Mouse (Mus musculus): ENCODE results near the gene Crispld2. TPM values are rescaled to one million over a fixed set of nuclear protein-coding genes. Genes with fewer than 3 reads are reported as not detected.

The Crispld2 gene
- polyA plus RNA-seq, 1 experiment from 2014 or later, result 2.5 TPM

GRCm38 (mm10) chr8:119994114-119994513, 1.9 kb downstream of the Crispld2 start:
- Histone ChIP-seq H3K9me3 (ENCODE audit: low read length) (no peaks in the 10 kb centered on the region), H3K27ac (ENCODE audit: low read depth) (no peak overlapping the region), H3K4me1 (ENCODE audit: insufficient read depth) (no peaks in the 10 kb centered on the region), H3K36me3 (replicated peaks; ENCODE audit: insufficient read depth, low read length) (no peaks in the 10 kb centered on the region), H3K4me3 (ENCODE audit: low read depth, low read length) (no peak overlapping the region), H3K4me2 (ENCODE audit: low read depth, low read length) (peak overlapping the region; percentile 29; the same call in 1 of the 2 replicates), H3K9ac (replicated peaks) (no peak overlapping the region), H3K27me3 (ENCODE audit: insufficient read depth, low read length) (peaks cover 26% of the 10 kb centered on the region)
- ATAC-seq (no peak), DNase-seq (no peak)
- no peak for TF ChIP-seq CTCF (IDR thresholded peaks at IDR 0.05; ENCODE audit: low read depth)
- TF ChIP-seq EP300 (IDR thresholded peaks at IDR 0.05; ENCODE audit: low read depth), result no peak
- WGBS (ENCODE audit: insufficient replicate concordance), result 69% methylated on average over 7 of the region's 7 CpGs

GRCm38 (mm10) chr8:119994556-119994955, 2.3 kb downstream of the Crispld2 start:
- DNase-seq, result no peak
- H3K27me3 ChIP-seq (ENCODE audit: insufficient read depth, low read length), result peaks cover 26% of the 10 kb centered on the region
- no peaks in the 10 kb centered on the region for H3K36me3 ChIP-seq (replicated peaks; ENCODE audit: insufficient read depth, low read length)
- H3K4me1 ChIP-seq (ENCODE audit: insufficient read depth), result no peaks in the 10 kb centered on the region
- WGBS (ENCODE audit: insufficient replicate concordance), result 67% methylated on average over 6 of the region's 6 CpGs
- no peaks in the 10 kb centered on the region for H3K9me3 ChIP-seq (ENCODE audit: low read length)
- no peak for ATAC-seq
- no peak overlapping the region for H3K4me3 ChIP-seq (ENCODE audit: low read depth, low read length)
- no peak overlapping the region for H3K27ac ChIP-seq (ENCODE audit: low read depth)
- TF ChIP-seq CTCF (IDR thresholded peaks at IDR 0.05; ENCODE audit: low read depth) (no peak), EP300 (IDR thresholded peaks at IDR 0.05; ENCODE audit: low read depth) (no peak)
- no peak overlapping the region for H3K4me2 ChIP-seq (ENCODE audit: low read depth, low read length)
- H3K9ac ChIP-seq (replicated peaks), result no peak overlapping the region

GRCm38 (mm10) chr8:119997266-119997665, 5.0 kb downstream of the Crispld2 start:
- TF ChIP-seq EP300 (IDR thresholded peaks at IDR 0.05; ENCODE audit: low read depth), result no peak
- TF ChIP-seq CTCF (IDR thresholded peaks at IDR 0.05; ENCODE audit: low read depth), result no peak
- H3K4me3 ChIP-seq (ENCODE audit: low read depth, low read length), result no peak overlapping the region
- no peaks in the 10 kb centered on the region for H3K36me3 ChIP-seq (replicated peaks; ENCODE audit: insufficient read depth, low read length)
- peaks cover 14% of the 10 kb centered on the region for H3K27me3 ChIP-seq (ENCODE audit: insufficient read depth, low read length)
- no peaks in the 10 kb centered on the region for H3K4me1 ChIP-seq (ENCODE audit: insufficient read depth)
- H3K9me3 ChIP-seq (ENCODE audit: low read length), result no peaks in the 10 kb centered on the region
- no peak overlapping the region for H3K27ac ChIP-seq (ENCODE audit: low read depth)
- WGBS (ENCODE audit: insufficient replicate concordance), result 66% methylated on average over 4 of the region's 4 CpGs
- DNase-seq, result no peak
- ATAC-seq, result no peak
- H3K4me2 ChIP-seq (ENCODE audit: low read depth, low read length), result no peak overlapping the region
- H3K9ac ChIP-seq (replicated peaks), result no peak overlapping the region

- H3K9ac ChIP-seq (replicated peaks), result no peak overlapping the region
- no peak for DNase-seq
- H3K9me3 ChIP-seq (ENCODE audit: low read length), result no peaks in the 10 kb centered on the region
- no peak overlapping the region for H3K4me3 ChIP-seq (ENCODE audit: low read depth, low read length)
- no peak overlapping the region for H3K27ac ChIP-seq (ENCODE audit: low read depth)
- no peaks in the 10 kb centered on the region for H3K4me1 ChIP-seq (ENCODE audit: insufficient read depth)
- H3K4me2 ChIP-seq (ENCODE audit: low read depth, low read length), result no peak overlapping the region
- 44% methylated on average over 8 of the region's 8 CpGs for WGBS (ENCODE audit: insufficient replicate concordance)
- no peaks in the 10 kb centered on the region for H3K36me3 ChIP-seq (replicated peaks; ENCODE audit: insufficient read depth, low read length)
- no peak for TF ChIP-seq CTCF (IDR thresholded peaks at IDR 0.05; ENCODE audit: low read depth)
- no peak for TF ChIP-seq EP300 (IDR thresholded peaks at IDR 0.05; ENCODE audit: low read depth)
- H3K27me3 ChIP-seq (ENCODE audit: insufficient read depth, low read length), result no peaks in the 10 kb centered on the region
- ATAC-seq, result no peak
These were observed 8.2 kb downstream of the Crispld2 start for GRCm38 (mm10) chr8:120000461-120000860.

GRCm38 (mm10) chr8:120001712-120002111, 9.5 kb downstream of the Crispld2 start:
- TF ChIP-seq EP300 (IDR thresholded peaks at IDR 0.05; ENCODE audit: low read depth) (no peak), CTCF (IDR thresholded peaks at IDR 0.05; ENCODE audit: low read depth) (no peak)
- ATAC-seq, result no peak
- no peak for DNase-seq
- Histone ChIP-seq H3K9me3 (ENCODE audit: low read length) (no peaks in the 10 kb centered on the region), H3K4me1 (ENCODE audit: insufficient read depth) (no peaks in the 10 kb centered on the region), H3K27ac (ENCODE audit: low read depth) (no peak overlapping the region), H3K36me3 (replicated peaks; ENCODE audit: insufficient read depth, low read length) (no peaks in the 10 kb centered on the region), H3K9ac (replicated peaks) (no peak overlapping the region), H3K27me3 (ENCODE audit: insufficient read depth, low read length) (no peaks in the 10 kb centered on the region), H3K4me2 (ENCODE audit: low read depth, low read length) (no peak overlapping the region), H3K4me3 (ENCODE audit: low read depth, low read length) (no peak overlapping the region)
- 68% methylated on average over 7 of the region's 7 CpGs for WGBS (ENCODE audit: insufficient replicate concordance)

- H3K4me3 ChIP-seq (ENCODE audit: low read depth, low read length), result no peak overlapping the region
- no peak for ATAC-seq
- H3K27ac ChIP-seq (ENCODE audit: low read depth), result no peak overlapping the region
- no peak for TF ChIP-seq CTCF (IDR thresholded peaks at IDR 0.05; ENCODE audit: low read depth)
- TF ChIP-seq EP300 (IDR thresholded peaks at IDR 0.05; ENCODE audit: low read depth), result no peak
- no peak overlapping the region for H3K9ac ChIP-seq (replicated peaks)
- no peaks in the 10 kb centered on the region for H3K27me3 ChIP-seq (ENCODE audit: insufficient read depth, low read length)
- H3K4me2 ChIP-seq (ENCODE audit: low read depth, low read length), result no peak overlapping the region
- H3K4me1 ChIP-seq (ENCODE audit: insufficient read depth), result no peaks in the 10 kb centered on the region
- 54% methylated on average over 9 of the region's 9 CpGs for WGBS (ENCODE audit: insufficient replicate concordance)
- no peaks in the 10 kb centered on the region for H3K9me3 ChIP-seq (ENCODE audit: low read length)
- H3K36me3 ChIP-seq (replicated peaks; ENCODE audit: insufficient read depth, low read length), result no peaks in the 10 kb centered on the region
- no peak for DNase-seq
These were observed 10.1 kb downstream of the Crispld2 start for GRCm38 (mm10) chr8:120002348-120002747.

GRCm38 (mm10) chr8:120004154-120004702, 12.0 kb downstream of the Crispld2 start:
- no peaks in the 10 kb centered on the region for H3K4me1 ChIP-seq (ENCODE audit: insufficient read depth)
- no peak for ATAC-seq

More at GRCm38 (mm10) chr8:120004154-120004702, 12.0 kb downstream of the Crispld2 start:
- Histone ChIP-seq H3K9me3 (ENCODE audit: low read length) (no peaks in the 10 kb centered on the region), H3K27me3 (ENCODE audit: insufficient read depth, low read length) (no peaks in the 10 kb centered on the region), H3K4me2 (ENCODE audit: low read depth, low read length) (no peak overlapping the region), H3K27ac (ENCODE audit: low read depth) (no peak overlapping the region), H3K36me3 (replicated peaks; ENCODE audit: insufficient read depth, low read length) (no peaks in the 10 kb centered on the region), H3K4me3 (ENCODE audit: low read depth, low read length) (no peak overlapping the region), H3K9ac (replicated peaks) (no peak overlapping the region)
- TF ChIP-seq CTCF (IDR thresholded peaks at IDR 0.05; ENCODE audit: low read depth), result no peak
- TF ChIP-seq EP300 (IDR thresholded peaks at IDR 0.05; ENCODE audit: low read depth), result no peak
- DNase-seq, result no peak
- 71% methylated on average over 14 of the region's 14 CpGs for WGBS (ENCODE audit: insufficient replicate concordance)
